Mouse (Mus musculus): ENCODE measurements around the gene Tfap2e.
A peak's percentile ranks its signal among the peaks of the same experiment; 100 is the strongest.

Tfap2e gene

GRCm38 (mm10) chr4:126706630-126707438, 29.2 kb downstream of the Tfap2e start:
- peak; percentile 84 for DNase-seq (ENCODE audit: low spot score)

DNA sequence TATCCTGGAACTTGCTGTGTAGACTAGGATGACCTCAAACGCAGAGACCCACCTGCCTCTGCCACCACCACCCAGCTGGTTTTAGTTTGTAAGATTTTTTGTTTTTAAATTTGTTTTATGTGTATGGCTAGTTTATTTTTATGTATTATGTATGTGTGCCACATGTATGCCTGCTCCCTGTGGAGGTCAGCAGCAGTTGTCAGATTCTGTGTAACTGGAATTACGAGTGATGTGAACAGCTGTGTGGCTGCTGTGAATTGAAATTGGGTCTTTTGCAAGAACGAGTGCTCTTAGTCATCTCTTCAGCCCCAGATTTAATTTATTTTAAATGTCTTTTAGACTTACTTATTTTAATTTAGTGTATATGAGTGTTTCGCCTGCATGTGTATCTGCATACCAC, 39.1 kb downstream of the Tfap2e start:
- no peak for DNase-seq (ENCODE audit: low spot score)

DNA sequence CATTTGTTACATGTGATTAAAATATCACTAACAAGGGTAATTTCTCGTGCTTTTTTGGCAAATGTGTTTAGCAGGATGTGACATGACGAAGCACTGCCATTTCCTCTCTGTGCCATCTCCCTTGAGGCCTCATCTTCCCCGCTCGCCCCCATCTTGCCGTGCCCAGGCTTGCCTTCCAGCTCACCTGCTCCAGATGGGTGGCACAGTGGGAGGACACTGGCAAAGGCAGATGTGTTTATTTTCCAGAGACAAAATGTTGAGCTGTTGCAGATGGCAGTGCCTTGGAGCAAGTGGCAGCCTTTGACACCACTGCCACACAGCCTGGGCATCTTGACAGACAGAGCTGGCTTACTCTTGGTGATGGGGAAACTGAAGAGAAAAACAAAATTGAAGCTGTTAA, 43.0 kb downstream of the Tfap2e start:
- DNase-seq (ENCODE audit: low spot score): no peak

DNA sequence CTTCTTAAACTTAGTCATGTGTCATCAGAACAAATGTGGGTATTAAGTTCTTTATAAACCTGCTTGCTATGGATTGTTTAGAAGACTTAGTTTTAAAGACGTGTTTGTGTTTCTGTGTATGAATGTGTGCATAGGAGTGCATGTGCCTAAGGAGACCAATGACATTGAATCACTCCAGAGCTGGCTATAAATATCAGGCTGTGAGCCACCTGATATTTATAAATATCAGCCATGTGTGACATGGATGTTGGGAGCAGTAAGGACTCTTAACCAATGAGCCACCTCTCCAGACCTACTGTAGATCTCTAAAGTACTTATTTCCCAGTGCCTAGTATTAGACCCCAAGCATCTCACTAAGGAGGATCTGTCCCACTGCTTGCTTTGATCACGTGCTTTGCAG, 46.6 kb downstream of the Tfap2e start:
- no peak for DNase-seq (ENCODE audit: low spot score)

- DNase-seq (ENCODE audit: low spot score): no peak
Measured at GRCm38 (mm10) chr4:126683084-126683483, 53.0 kb downstream of the Tfap2e start.

- no peak for DNase-seq (ENCODE audit: low spot score)
Measured at GRCm38 (mm10) chr4:126682298-126682697, 53.7 kb downstream of the Tfap2e start.

GRCm38 (mm10) chr4:126677054-126678003, 58.7 kb downstream of the Tfap2e start, which contains the start of gene Psmb2:
Psmb2 (plus strand) TSS chr4:126677630.
- peak; percentile 97 for DNase-seq (ENCODE audit: low spot score)

GRCm38 (mm10) chr4:126667075-126667474, 69.0 kb downstream of the Tfap2e start:
- no peak for DNase-seq (ENCODE audit: low spot score)

Data from embryo, embryonic 10.5 days (tissue).